Comparison of ENCODE assay signal across 12 mouse cellular contexts in genomic region chr8:106631904-106632303, GRCm38 (mm10).
"Had no signal": no experiment of that assay in that cellular context is flagged by ENCODE, and none has a peak within 500 bp of the region (broad histone marks: within the 10 kb centered on the region; RNA-seq: fewer than 3 reads in every experiment).

No protein-coding gene starts in this region.

- H3K27ac ChIP-seq: liver, embryonic 15.5 days; midbrain, embryonic 13.5 days had no signal

- H3K36me3 ChIP-seq: liver, embryonic 15.5 days; midbrain, embryonic 13.5 days had no signal

- H3K4me2 ChIP-seq: liver, embryonic 11.5 days; liver, embryonic 15.5 days; midbrain, embryonic 13.5 days had no signal

- H3K9me3 ChIP-seq: liver, embryonic 15.5 days; midbrain, embryonic 13.5 days had no signal

- H3K9ac ChIP-seq: liver, embryonic 15.5 days; midbrain, embryonic 13.5 days had no signal

- DNase-seq: kidney, adult 18-20 months; kidney, postnatal 25 days; layer of hippocampus, adult 9-11 months; layer of hippocampus, postnatal 36 days; left cerebral cortex, postnatal 4 days; right cerebral cortex, adult 18-20 months; right cerebral cortex, postnatal 25 days; thymus, postnatal 36 days had no signal

- ATAC-seq: inflammation-experienced regulatory T-cells, adult 6 months; midbrain, embryonic 13.5 days had no signal

- H3K27me3 ChIP-seq: liver, embryonic 15.5 days had no signal

- H3K4me3 ChIP-seq: liver, embryonic 15.5 days; midbrain, embryonic 13.5 days had no signal
